Mouse (Mus musculus) T-helper 17 cell (primary cell): ENCODE results near the gene Grk1.

Source experiments
- in situ Hi-C, 2 experiments: fragments of 300-600 bp; cut with MboI, MseI; formaldehyde crosslinking; loops; 1 replicate in 1 of 2; 2 replicates in 1 of 2; pipeline ENCODE4 v1.15.1; 2025; ENCODE audit warnings: high pct_unique_total_duplicates in 2 of 2

The Grk1 gene

GRCm38 (mm10) chr8:13404666-13405131 lies at the start of gene Grk1:
Gene Grk1, plus strand, starts transcription at chr8:13405081.
- in situ Hi-C loops: loop anchor here in 1 of 2 experiments (5.0 kb wide), 1 partner anchor 812 kb away; no protein-coding TSS in a partner anchor

GRCm38 (mm10) chr8:13356221-13356620 lies 48.7 kb upstream of the Grk1 start:
- in situ Hi-C loops: loop anchor here in 1 of 2 experiments (25.0 kb wide), 1 partner anchor 1631 kb away; no protein-coding TSS in a partner anchor

- in situ Hi-C loops: loop anchor here in 1 of 2 experiments (25.0 kb wide), 1 partner anchor 1631 kb away; no protein-coding TSS in a partner anchor
Observed at GRCm38 (mm10) chr8:13356681-13357080, 48.2 kb upstream of the Grk1 start.

GRCm38 (mm10) chr8:13360213-13360612 lies 44.7 kb upstream of the Grk1 start:
- in situ Hi-C loops: loop anchor here in 1 of 2 experiments (25.0 kb wide), 1 partner anchor 1627 kb away; no protein-coding TSS in a partner anchor

GRCm38 (mm10) chr8:13361865-13362264 lies 43.0 kb upstream of the Grk1 start:
- in situ Hi-C loops: loop anchor here in 1 of 2 experiments (25.0 kb wide), 1 partner anchor 1625 kb away; no protein-coding TSS in a partner anchor

GRCm38 (mm10) chr8:13373151-13373662 lies 31.7 kb upstream of the Grk1 start:
- in situ Hi-C loops: loop anchor here in 1 of 2 experiments (25.0 kb wide), 1 partner anchor 1614 kb away; no protein-coding TSS in a partner anchor

- in situ Hi-C loops: no loop called here
Observed at GRCm38 (mm10) chr8:13381630-13382029, 23.3 kb upstream of the Grk1 start.

GRCm38 (mm10) chr8:13382536-13382935 lies 22.3 kb upstream of the Grk1 start:
- in situ Hi-C loops: no loop called here

GRCm38 (mm10) chr8:13382999-13383398 lies 21.9 kb upstream of the Grk1 start:
- in situ Hi-C loops: no loop called here

GRCm38 (mm10) chr8:13386366-13386765 lies 18.5 kb upstream of the Grk1 start:
- in situ Hi-C loops: no loop called here

GRCm38 (mm10) chr8:13387728-13388127 lies 17.2 kb upstream of the Grk1 start:
- in situ Hi-C loops: no loop called here

GRCm38 (mm10) chr8:13388744-13389143 lies 16.1 kb upstream of the Grk1 start:
- in situ Hi-C loops: no loop called here

- in situ Hi-C loops: loop anchor here in 1 of 2 experiments (10.0 kb wide), 2 partner anchors 1281 to 1989 kb away; no protein-coding TSS in a partner anchor
Observed at GRCm38 (mm10) chr8:13393869-13394268, 11.0 kb upstream of the Grk1 start.

- in situ Hi-C loops: loop anchor here in 1 of 2 experiments (10.0 kb wide), 2 partner anchors 1278 to 1992 kb away; no protein-coding TSS in a partner anchor
Observed at GRCm38 (mm10) chr8:13396725-13397124, 8.2 kb upstream of the Grk1 start, which contains the start of gene Atp4b. Gene Atp4b, minus strand, starts transcription at chr8:13396825.

GRCm38 (mm10) chr8:13403517-13403916 lies 1.4 kb upstream of the Grk1 start:
- in situ Hi-C loops: loop anchor here in 1 of 2 experiments (5.0 kb wide), 1 partner anchor 811 kb away; no protein-coding TSS in a partner anchor

GRCm38 (mm10) chr8:13406011-13406410 lies 1.1 kb downstream of the Grk1 start:
- in situ Hi-C loops: no loop called here

- in situ Hi-C loops: loop anchor here (5.0 kb wide), 2 partner anchors 51 to 341 kb away; no protein-coding TSS in a partner anchor
Observed at GRCm38 (mm10) chr8:13411597-13411996, 6.7 kb downstream of the Grk1 start.

- in situ Hi-C loops: loop anchor here (5.0 kb wide), 2 partner anchors 49 to 339 kb away; no protein-coding TSS in a partner anchor
Observed at GRCm38 (mm10) chr8:13412891-13413558, 8.1 kb downstream of the Grk1 start.

- in situ Hi-C loops: loop anchor here (5.0 kb wide), 2 partner anchors 48 to 338 kb away; no protein-coding TSS in a partner anchor
Observed at GRCm38 (mm10) chr8:13413823-13414390, 9.0 kb downstream of the Grk1 start.

- in situ Hi-C loops: no loop called here
Observed at GRCm38 (mm10) chr8:13415879-13416278, 11.0 kb downstream of the Grk1 start.

GRCm38 (mm10) chr8:13419111-13419639 lies 14.3 kb downstream of the Grk1 start:
- in situ Hi-C loops: no loop called here
